Mouse (Mus musculus): ENCODE results near the gene Atxn7l3.

DNA sequence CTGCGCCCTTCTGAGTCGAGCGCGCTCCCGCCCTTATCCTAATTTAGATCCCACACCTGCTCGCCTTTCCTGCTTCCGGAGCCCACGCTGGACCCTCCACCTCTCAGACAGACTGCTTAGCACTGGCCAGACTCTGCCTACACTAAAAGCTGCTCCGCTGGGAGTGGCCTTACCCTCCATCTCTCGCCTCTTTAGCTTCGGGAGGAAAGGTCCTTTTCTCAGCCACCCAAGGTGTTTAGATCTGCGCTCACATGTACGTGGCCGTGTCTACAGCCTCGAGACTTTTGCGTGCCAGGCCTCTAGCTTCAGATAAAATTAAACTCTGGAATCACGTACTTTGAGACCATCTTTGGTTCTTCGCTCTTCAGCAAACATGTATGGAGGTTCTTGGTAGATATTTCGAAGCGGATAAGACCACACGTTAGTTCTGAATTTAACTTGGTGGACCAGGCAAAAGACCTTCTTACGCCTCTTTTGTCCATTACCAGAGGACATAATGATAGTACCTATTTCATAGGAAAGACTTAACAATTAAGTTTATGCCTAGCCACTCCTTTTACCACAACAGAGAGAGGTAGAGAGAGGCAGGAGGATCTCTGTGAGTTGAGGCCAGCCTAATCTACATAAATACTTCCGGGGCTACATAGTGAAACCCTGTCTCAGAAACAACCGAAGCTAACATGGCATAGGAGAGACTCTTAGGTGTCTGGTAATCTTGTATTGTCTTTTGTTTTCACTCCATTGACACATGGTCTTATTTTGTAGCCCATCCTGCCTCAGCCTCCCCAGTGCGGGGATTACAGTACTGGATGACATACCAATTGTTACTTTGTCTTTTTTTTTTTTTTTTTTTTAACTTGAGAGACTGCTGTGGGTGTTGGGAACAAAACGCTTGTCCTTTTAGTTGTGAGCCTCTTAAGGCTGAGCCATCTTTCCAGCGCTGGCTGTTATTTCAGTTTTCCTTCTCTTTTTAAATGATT, 1.4 kb upstream of the Atxn7l3 start:
- no peak for TF ChIP-seq POLR2A (IDR thresholded peaks at IDR 0.05; ENCODE audit: insufficient read depth, low read depth, low read length)
- no peak for TF ChIP-seq CTCF (IDR thresholded peaks at IDR 0.05)

All from heart, adult 2 months (tissue).